Mouse (Mus musculus) right cerebral cortex, postnatal 36 days (tissue): ENCODE results near the gene Lrrc61.

ENCODE experiments used
- DNase-seq, 2 experiments: peaks; one replicate each; pipeline ENCODE4 v3.0.0; 2022; ENCODE audit warnings: low spot score in 2 of 2, mixed read lengths in 1 of 2

The Lrrc61 gene

DNA sequence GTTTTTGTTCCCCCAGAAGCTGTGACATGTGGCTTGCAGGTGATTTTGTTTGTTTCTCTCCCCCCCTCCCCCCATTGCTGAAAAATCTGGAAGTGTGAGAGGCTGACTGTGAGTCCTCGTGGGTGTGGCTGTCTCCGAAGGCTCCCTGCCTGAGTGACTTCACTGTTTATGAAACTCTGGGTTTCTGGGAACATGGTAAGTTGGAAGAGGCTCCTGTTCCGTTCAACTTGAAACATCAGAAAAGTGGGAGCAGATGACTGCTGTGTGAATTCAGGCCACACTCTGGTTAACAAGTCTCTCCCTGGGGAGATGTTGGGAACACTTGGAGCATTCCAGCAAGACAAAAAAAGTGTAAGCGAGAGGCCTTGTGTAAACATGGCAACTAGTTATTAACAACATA, 7.7 kb upstream of the Lrrc61 start:
- no peak for DNase-seq

GRCm38 (mm10) chr6:48548314-48548713, 6.3 kb upstream of the Lrrc61 start:
- DNase-seq: no peak

- DNase-seq: no peak
These were observed 1.7 kb upstream of the Lrrc61 start for GRCm38 (mm10) chr6:48552918-48553317.

DNA sequence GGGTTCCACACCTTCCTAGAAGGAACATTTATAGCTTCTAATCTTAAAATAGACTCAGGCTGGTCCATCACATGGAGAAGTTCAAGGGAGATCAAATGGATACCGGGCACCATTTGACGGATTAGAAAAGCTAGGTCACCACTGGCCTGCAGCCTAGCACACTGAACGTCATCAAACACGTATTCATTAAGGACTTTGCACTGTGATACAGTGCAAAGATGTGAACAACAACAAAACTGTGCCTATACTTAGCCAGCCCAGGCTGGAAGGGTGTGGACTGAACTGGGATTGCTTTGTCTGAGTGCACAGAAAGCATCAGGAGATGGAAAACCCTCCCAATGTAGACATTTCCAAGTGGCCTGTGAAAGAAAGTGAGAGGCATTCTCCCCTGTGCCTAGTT, 777 bp upstream of the Lrrc61 start:
- no peak for DNase-seq

DNA sequence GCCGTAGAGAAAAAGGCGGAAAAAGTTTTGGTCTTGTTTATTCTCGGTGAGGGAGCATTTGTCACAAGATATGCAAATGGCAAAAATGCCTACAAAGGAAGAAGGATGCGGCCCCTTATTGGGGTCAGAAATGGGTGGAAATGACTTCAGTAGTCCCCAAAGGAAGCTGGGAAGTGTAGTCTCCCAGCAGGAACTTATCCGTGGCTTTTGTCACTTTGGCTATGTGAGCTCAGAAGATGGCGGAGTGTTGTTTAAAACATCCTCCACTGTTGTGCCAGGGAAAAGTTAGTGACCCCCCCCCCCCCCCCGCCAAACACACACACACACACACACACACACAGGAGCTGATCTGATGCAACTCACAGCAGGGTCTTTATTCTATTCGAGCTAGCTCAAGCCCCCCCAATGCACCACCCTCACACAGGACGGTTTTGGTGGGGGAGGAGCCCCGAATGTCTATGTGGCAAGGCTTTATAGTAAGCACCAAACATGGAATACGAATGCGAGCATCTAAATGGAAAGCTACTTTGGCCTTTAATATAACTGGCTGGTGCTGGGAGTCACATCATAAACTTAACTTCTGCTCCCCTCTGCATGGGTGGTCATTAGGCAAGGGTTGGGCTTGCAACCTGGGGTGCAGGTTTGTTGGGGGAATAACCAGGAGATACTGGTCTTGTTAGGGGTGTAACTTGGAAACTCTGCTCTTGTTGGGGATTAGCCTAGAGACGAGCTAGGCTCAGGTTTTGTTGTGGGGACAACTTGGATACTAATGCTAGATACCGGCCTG, 701 bp downstream of the Lrrc61 start:
- peak; percentile 48 to 78 for DNase-seq

DNA sequence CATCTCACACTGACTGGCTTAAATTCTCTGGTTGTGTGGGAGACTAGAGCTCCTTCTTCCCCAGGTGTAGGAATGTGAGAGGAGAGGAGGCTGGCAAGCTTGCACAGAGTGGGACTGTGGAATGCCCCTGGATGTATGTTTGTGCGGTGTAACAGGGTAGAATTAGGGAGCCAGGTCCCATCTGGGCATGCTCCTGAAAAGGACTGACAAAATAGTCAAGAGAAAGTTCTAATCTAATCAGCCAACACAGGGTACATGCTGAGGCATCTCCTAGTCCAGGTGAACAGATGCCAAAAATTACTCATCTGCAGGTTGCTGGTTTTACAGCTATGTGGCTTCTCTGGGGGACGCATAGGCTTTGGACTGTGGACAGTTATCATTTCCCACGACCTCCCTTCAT, 1.4 kb downstream of the Lrrc61 start:
- DNase-seq: no peak

DNA sequence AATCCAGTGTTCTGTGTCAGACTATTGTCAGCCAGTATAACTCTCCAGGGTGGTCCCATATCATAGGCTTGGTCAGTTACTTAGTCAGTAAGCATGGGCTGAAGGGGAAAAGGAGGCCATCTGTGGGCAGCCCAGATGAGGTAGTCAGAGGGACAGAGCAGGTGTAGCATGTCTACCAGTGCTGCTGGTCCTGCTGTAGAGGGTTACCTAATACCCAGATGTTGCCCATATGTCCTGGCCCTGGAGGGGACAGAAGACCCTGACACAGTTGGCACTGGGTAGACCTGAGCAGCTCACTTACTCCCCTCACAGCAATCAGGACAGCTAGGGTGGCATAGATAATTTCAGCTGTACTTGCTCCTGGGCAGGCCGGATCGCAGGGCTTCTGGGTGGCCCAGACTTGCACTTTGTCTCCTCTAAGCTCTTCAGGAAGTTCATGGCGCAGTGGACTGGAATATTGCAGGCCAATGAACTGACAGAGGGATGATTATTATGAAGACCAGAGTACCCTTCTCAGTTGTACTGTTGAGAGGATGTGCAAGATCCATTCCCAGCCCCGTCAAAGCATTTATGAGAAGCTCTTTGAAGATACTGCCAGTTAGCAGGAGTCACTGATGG, 11.2 kb downstream of the Lrrc61 start:
- DNase-seq: no peak

DNA sequence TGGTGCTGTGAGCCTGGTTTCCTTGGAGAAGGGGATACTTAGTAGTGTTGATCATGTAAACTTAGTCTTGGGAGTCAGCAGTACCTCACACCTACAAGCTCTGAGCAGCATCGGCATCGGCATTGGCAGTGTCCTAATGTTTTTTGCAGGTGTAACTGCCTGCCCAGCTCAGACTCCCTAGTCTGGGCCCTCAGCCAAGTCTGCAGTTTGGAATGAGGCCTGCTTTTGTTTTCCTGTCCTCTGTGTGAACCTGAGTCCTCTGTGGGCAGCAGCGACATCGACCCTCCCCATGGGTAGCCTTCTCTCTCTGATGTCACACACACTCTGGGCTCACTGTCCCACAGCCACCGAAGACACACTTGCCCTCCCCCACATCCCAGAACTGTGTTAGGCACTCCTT, 11.7 kb downstream of the Lrrc61 start:
- no peak for DNase-seq

GRCm38 (mm10) chr6:48568036-48568984, 13.7 kb downstream of the Lrrc61 start:
- DNase-seq: no peak

- DNase-seq: no peak
These were observed 14.6 kb downstream of the Lrrc61 start for GRCm38 (mm10) chr6:48569065-48569807.

- DNase-seq: no peak
These were observed 17.4 kb downstream of the Lrrc61 start for GRCm38 (mm10) chr6:48572014-48572413.

DNA sequence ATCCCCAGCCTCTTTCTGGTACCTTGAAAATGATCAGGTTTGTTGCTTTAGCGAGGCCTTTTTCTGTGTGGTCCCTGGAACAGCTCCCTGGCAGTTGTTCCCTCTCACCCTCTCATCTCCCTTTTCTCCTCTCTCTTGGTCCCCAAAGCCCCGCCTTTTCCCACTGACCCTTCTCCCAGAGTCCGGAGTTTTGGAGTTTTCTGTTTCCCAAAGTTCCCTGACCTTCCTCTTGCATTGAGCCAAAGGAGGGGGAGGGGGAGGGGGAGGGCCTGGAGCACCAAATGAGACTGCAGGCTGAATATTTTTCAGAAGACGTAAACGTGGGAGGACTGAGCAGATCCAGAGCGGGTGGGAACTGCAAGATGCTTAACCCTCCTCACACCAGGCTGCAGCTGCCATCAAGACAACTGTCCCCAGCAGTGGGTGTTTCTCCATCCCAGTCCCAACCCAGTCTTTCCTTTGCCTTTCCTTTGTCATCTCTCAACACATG, 18.0 kb downstream of the Lrrc61 start, which contains the start of gene Rarres2:
Gene Rarres2, minus strand, starts transcription at position 218 of the 490 bp plus-strand sequence.
- DNase-seq: no peak

- DNase-seq: no peak
These were observed 18.7 kb downstream of the Lrrc61 start for GRCm38 (mm10) chr6:48573280-48573679.

DNA sequence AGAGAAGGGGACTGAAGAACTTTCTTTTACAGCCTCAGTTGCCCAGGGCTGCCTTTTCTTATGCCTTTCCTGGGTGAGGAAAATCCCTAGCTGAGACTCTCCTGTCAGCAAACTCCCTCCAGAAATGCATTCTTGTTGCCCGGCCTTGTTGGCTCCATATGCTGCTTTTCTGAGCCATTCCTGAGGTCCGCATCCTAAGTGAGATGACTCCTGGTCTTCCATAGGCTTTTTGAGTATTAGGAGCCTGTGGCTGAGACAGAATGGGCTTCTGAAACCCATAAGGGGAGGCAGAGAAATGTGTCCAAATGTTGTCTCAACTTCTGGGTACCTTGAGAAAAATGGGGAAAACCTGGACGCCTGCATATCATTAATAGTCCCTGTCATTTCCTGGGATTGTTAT, 19.4 kb downstream of the Lrrc61 start:
- no peak for DNase-seq

DNA sequence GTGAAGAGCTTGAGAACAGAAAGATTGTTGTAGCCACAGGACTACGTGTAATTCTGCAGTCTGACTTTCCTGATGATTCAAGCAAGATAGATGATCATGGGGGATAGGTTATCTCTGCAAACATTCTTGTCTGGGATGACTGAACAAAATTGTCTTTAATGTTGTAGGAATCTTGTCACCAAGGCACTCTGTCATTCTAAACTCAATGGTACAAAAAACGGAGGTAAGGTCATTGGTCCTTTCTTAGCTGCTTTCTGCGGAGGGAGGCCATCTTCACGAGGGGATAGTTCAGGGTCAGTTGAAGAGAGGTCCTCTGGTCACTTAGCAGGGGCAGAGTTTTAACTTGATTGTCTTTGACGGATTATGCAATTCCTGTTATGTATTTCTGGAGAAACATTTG, 24.1 kb downstream of the Lrrc61 start:
- no peak for DNase-seq

- DNase-seq: no peak
These were observed 24.6 kb downstream of the Lrrc61 start for GRCm38 (mm10) chr6:48579215-48579648.

DNA sequence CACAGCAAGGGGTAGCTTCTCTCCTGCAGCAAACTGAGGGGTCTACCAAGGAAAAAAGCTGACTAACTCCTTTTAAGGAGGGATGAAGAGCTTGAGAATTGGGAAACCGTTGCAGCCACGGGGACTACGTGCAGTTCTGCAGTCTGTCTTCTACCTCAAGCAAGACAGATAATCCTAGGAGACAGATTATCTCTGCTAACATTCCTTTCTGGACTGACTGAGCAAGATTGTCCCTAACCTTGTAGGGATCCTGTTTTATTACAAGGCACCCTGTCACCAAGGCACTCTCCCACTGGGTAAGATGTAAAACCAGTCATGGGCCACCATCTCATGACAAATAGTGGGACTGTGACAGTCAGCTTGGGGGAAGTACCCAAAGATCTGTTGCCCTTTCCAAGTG, 26.7 kb downstream of the Lrrc61 start:
- no peak for DNase-seq

DNA sequence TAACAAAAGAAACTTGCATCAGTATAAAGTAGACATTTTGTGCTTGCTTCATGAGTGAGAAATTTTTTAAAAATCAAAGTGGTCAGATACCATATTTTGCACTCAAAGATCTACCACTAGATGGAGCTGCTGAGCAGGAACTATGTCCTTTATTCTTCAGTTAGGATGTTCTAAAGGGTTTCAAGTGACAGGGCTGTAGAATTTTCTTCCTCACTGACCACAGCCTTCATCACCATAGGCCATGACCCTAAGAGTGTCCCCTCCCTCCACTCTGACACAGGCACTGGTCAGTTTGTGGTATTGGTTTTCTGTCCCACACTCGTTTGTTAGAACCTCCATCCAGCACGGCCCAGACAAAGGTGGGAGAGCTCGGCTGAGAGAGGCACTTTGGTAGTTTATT, 27.4 kb downstream of the Lrrc61 start:
- DNase-seq: no peak

DNA sequence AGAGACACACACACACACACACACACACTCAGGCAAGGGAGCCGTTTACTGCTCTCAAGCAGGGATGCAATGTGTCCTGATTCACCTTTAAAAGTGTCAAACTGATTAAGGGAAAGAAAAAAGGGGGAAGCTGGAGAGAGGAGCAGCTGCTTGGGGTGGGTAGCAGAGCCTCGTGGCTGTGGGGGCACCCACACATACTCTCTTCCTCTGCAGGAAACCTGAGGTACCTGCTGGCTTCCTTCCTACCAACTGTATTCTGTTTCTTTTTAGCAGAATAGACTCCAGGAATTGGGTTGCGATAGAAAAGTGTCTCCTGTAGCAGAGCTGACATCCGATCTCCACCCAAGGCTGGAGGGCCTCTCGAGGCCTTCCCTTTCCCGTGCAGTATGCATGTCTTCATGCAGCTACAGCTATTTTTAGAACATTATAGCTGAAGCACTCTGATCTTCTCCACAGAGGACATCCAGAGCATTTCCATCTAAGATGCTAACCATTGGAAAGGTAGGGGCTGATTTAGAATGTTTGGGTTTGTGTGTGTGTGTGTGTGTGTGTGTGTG, 34.7 kb downstream of the Lrrc61 start, which contains the start of gene Gm45021:
Gene Gm45021, plus strand, starts transcription at position 417 of the 557 bp plus-strand sequence.
- DNase-seq: no peak

DNA sequence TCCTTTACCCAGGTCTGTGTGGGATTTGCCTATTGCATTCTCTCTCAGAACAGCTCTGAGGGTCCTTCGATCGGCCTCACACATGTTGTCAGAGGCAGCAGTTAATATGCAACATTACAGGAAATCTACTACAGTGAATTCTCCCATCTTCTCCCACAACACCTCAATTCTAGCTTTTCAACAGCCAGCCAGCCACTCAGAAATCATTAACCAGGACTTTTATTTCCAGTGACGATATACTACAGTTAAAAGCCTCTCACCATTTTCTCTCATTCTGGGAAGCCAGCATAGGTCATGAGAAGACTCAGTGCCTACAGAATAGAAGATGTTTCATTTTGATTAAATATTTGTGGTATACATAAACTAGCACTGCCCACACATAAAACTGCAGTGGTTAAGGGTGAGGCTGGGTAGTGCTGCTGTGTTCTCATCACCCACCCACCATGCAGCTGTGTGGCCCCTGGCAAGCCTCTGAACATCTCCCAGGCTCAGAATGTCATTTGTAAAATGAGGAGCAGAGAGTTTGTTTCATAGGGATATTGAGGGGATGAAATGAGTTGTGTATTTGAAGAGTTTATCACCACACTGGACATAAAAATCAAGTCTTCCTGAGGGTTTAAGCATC, 36.7 kb downstream of the Lrrc61 start:
- DNase-seq: no peak
